Mouse (Mus musculus) CD4-positive, CD25-positive, alpha-beta regulatory T cell, adult 9 weeks (primary cell): ENCODE measurements around the gene Wnt10b. TPM values are rescaled to one million over a fixed set of nuclear protein-coding genes. Genes with fewer than 3 reads are reported as not detected.

Source experiments
- polyA plus RNA-seq: library from polyadenylated mRNA; unstranded; fragments of 100-300 nt; shearing (Covaris generic); gene quantifications from one replicate; pipeline ENCODE4 v1.2.1, GENCODE M21; 2017

Wnt10b gene
- not detected for polyA plus RNA-seq

DNA sequence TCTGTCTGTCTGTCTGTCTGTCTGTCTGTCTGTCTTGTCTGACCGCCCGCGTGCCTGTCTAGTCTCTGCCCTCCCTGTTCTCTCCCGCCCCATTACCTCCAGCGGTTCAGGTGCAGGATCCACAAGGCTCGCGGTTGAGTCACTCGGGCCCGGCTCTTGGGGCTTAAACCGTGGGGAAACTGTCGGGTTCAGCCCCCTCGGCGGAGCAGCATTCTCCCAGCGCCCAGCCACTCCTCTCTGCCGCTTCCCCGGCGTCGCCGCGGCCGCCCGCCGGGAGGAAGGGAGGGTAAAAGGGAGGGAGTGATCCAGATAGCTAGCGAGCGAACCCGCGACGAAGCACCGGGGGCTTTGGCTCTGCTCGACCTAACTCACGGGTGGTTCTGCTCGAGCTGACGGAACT lies at the start of gene Wnt10b:
Gene Wnt10b (minus strand): TSS at position 389 of the 400 bp plus-strand sequence.

DNA sequence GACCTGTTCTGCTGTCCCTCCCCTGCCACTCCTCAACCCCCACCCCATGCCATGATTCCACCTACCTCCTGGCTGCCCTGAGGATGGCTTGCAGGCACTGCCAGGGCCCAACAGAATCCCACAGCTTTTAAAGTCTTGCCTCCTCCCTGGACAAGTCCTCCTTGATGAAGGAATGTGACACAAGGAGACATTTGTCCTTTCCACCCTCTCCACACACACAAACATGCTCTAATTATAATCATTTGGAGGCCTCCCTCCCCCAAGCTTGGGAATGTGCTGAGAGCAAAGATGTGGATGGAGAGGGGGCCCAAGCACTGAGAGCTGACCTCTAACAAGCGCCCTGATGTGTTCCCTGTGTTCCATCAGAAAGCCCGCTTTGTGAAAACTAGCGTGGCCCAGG lies 31.4 kb upstream of the Wnt10b start, which contains the start of gene Ddn:
Gene Ddn (minus strand): TSS at position 101 of the 400 bp plus-strand sequence.

DNA sequence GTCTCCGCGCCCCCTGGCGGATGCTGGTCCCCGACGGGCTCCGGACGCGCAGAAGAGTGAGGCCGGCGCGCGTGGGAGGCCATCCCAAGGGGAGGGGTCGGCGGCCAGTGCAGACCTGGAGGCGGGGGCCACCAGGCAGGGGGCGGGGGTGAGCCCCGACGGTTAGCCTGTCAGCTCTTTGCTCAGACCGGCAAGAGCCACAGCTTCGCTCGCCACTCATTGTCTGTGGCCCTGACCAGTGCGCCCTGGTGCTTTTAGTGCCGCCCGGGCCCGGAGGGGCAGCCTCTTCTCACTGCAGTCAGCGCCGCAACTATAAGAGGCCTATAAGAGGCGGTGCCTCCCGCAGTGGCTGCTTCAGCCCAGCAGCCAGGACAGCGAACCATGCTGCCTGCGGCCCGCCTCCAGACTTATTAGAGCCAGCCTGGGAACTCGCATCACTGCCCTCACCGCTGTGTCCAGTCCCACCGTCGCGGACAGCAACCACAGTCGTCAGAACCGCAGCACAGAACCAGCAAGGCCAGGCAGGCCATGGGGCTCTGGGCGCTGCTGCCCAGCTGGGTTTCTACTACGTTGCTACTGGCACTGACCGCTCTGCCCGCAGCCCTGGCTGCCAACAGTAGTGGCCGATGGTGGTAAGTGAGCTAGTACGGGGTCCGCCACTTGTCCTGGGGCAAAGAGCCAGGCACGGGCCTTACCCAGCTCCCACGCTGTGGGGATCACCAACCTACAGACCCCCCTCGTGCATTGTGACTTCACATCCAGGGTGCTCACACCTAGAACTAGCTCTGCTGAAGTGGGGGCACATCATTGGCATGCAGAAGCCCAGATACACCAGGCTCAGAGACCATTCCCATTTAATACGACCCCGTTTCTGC lies 11.9 kb upstream of the Wnt10b start, which contains the start of gene Wnt1:
Gene Wnt1 (plus strand): TSS at position 197 of the 875 bp plus-strand sequence.

DNA sequence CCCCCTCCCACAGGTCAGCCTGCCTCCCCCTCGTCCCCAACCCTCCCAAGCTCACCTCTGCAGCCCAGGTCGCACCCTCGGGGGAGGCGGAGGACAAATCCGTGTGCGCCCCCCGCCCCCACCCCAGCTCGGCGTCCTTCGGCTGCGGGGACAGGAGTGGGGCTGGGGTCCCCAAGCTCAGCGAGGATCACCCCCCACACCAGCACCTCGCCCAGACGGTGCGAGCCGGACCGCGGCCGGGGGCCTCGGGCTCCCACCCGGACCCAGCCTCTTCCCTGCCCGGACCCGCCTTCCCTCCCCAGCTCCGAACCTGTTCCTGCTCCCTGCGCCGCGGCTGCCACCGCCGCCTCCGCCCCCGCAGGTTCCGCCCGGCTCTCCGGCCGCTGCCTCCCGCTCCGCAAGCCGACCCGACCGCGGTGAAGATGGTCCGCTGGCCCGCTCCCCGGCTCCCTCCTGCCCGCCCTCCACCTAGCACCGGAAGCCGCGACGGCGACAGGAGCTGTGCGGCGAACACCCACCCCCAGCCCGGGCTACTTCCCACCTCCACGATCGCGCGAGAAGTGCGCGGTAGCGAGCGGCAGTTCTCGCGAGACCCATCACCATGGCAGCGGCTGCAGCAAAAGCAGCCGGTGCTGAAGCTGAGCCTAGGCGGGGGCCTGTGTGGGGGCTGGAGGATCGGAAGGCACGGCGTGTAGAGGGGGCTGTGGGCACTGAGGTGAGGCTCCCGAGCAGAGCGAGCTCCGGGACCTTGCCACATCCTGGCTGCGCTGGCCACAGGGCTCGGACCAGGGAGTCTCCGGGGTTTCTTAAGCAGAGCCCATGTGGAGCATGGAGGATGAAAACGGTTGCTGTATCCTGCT lies 15.1 kb downstream of the Wnt10b start, which contains the start of gene Arf3:
Gene Arf3 (minus strand): TSS at position 545 of the 860 bp plus-strand sequence.

GRCm38 (mm10) chr15:98727443-98728321 lies 50.3 kb downstream of the Wnt10b start, which contains the start of gene Fkbp11:
TSS of gene Fkbp11 (minus strand) at chr15:98728198.

Other genes starting within 250 kb of the Wnt10b start
- gene Kansl2, start 243.9 kb downstream of the Wnt10b start, polyA plus RNA-seq: 35.0 TPM
- 86.3 TPM for gene Ccnt1, start 207.2 kb downstream of the Wnt10b start, polyA plus RNA-seq
- gene 4930415O20Rik, start 207.1 kb downstream of the Wnt10b start, polyA plus RNA-seq: not detected
- 4.7 TPM for gene Adcy6, start 168.1 kb downstream of the Wnt10b start, polyA plus RNA-seq
- gene Cacnb3, start 147.3 kb downstream of the Wnt10b start, polyA plus RNA-seq: 0.11 TPM
- 32.3 TPM for gene Ddx23, start 115.3 kb downstream of the Wnt10b start, polyA plus RNA-seq
- gene Rnd1, start 100.7 kb downstream of the Wnt10b start, polyA plus RNA-seq: 1.6 TPM
- gene Ccdc65, start 69.9 kb downstream of the Wnt10b start, polyA plus RNA-seq: not detected
- gene Fkbp11, start 50.0 kb downstream of the Wnt10b start, polyA plus RNA-seq: 0.24 TPM
- gene Arf3, start 14.9 kb downstream of the Wnt10b start, polyA plus RNA-seq: 35.9 TPM
- gene Wnt1, start 11.7 kb upstream of the Wnt10b start, polyA plus RNA-seq: not detected
- gene Ddn, start 31.3 kb upstream of the Wnt10b start, polyA plus RNA-seq: not detected
- gene Prkag1, start 53.4 kb upstream of the Wnt10b start, polyA plus RNA-seq: 156 TPM
- gene Kmt2d, start 93.1 kb upstream of the Wnt10b start, polyA plus RNA-seq: 26.5 TPM
- gene Rhebl1, start 116.4 kb upstream of the Wnt10b start, polyA plus RNA-seq: 23.2 TPM
- gene Dhh, start 120.4 kb upstream of the Wnt10b start, polyA plus RNA-seq: 0.09 TPM
- gene Lmbr1l, start 140.1 kb upstream of the Wnt10b start, polyA plus RNA-seq: 82.5 TPM
- 486 TPM for gene Tuba1b, start 156.4 kb upstream of the Wnt10b start, polyA plus RNA-seq
- gene Gm49450, start 175.4 kb upstream of the Wnt10b start, polyA plus RNA-seq: not detected
- gene Tuba1a, start 175.6 kb upstream of the Wnt10b start, polyA plus RNA-seq: 212 TPM